Mouse (Mus musculus) embryonic fibroblast, embryonic 13.5 days (primary cell): ENCODE measurements around the gene Fermt2.

Experiments used
- CTCF ChIP-seq: IDR thresholded peaks from 2 replicates; pipeline ENCODE4 v1.5.1; 2011; ENCODE audit warnings: mild to moderate bottlenecking, control low read depth, low read length, moderate library complexity, borderline replicate concordance; ENCODE audit not compliant: insufficient read depth
- POLR2A ChIP-seq: IDR thresholded peaks from 2 replicates; pipeline ENCODE4 v1.6.1; 2011; ENCODE audit warnings: low read depth, mild to moderate bottlenecking, control low read depth, low read length, moderate library complexity

GRCm38 (mm10) chr14:45544026-45544425 lies 14.1 kb upstream of the Fermt2 start:
- TF ChIP-seq CTCF (no peak), POLR2A (no peak)
